Mouse (Mus musculus): Measurements from ENCODE around the gene Pemt. TPM values are rescaled to one million over a fixed set of nuclear protein-coding genes. Genes with fewer than 3 reads are reported as not detected.

The Pemt gene
- polyA plus RNA-seq, 1 experiment from 2014 or later, result 6.1 TPM

GRCm38 (mm10) chr11:59971691-59972090 lies 74.6 kb downstream of the Pemt start:
- H3K4me3 ChIP-seq (ENCODE audit: low read depth, low read length), result no peak overlapping the region
- DNase-seq (ENCODE audit: low spot score) (no peak), ATAC-seq (ENCODE audit: insufficient number of reproducible peaks, low FRiP score, low TSS enrichment, low read depth) (no peak)
- 74% methylated on average over 2 of the region's 2 CpGs for WGBS
- H3K4me2 ChIP-seq (ENCODE audit: low read depth, severe bottlenecking), result no peak overlapping the region
- H3K4me1 ChIP-seq (ENCODE audit: control insufficient read depth, insufficient read depth, low read length), result no peaks in the 10 kb centered on the region
- no peak overlapping the region for H3K27ac ChIP-seq (replicated peaks; ENCODE audit: low read depth, low read length)
- no peak overlapping the region for H3K9ac ChIP-seq (ENCODE audit: low read length)
- no peaks in the 10 kb centered on the region for H3K36me3 ChIP-seq (ENCODE audit: control insufficient read depth, insufficient read depth, low read length)
- H3K27me3 ChIP-seq (ENCODE audit: control insufficient read depth, insufficient read depth, low read length), result no peaks in the 10 kb centered on the region
- no peaks in the 10 kb centered on the region for H3K9me3 ChIP-seq (ENCODE audit: control insufficient read depth, low read length)

GRCm38 (mm10) chr11:59970780-59971179 lies 75.5 kb downstream of the Pemt start:
- H3K27ac ChIP-seq (replicated peaks; ENCODE audit: low read depth, low read length), result no peak overlapping the region
- H3K4me2 ChIP-seq (ENCODE audit: low read depth, severe bottlenecking), result no peak overlapping the region
- ATAC-seq (ENCODE audit: insufficient number of reproducible peaks, low FRiP score, low TSS enrichment, low read depth) (no peak), DNase-seq (ENCODE audit: low spot score) (no peak)
- no peaks in the 10 kb centered on the region for H3K36me3 ChIP-seq (ENCODE audit: control insufficient read depth, insufficient read depth, low read length)
- no peak overlapping the region for H3K9ac ChIP-seq (ENCODE audit: low read length)
- 81% methylated on average over 5 of the region's 5 CpGs for WGBS
- H3K4me1 ChIP-seq (ENCODE audit: control insufficient read depth, insufficient read depth, low read length), result no peaks in the 10 kb centered on the region
- H3K4me3 ChIP-seq (ENCODE audit: low read depth, low read length), result no peak overlapping the region
- H3K27me3 ChIP-seq (ENCODE audit: control insufficient read depth, insufficient read depth, low read length), result no peaks in the 10 kb centered on the region
- no peaks in the 10 kb centered on the region for H3K9me3 ChIP-seq (ENCODE audit: control insufficient read depth, low read length)

GRCm38 (mm10) chr11:59967765-59968164 lies 78.5 kb downstream of the Pemt start:
- ATAC-seq (ENCODE audit: insufficient number of reproducible peaks, low FRiP score, low TSS enrichment, low read depth) (no peak), DNase-seq (ENCODE audit: low spot score) (no peak)
- H3K27me3 ChIP-seq (ENCODE audit: control insufficient read depth, insufficient read depth, low read length), result peaks cover 17% of the 10 kb centered on the region
- peaks cover 12% of the 10 kb centered on the region for H3K4me1 ChIP-seq (ENCODE audit: control insufficient read depth, insufficient read depth, low read length)
- no peak overlapping the region for H3K27ac ChIP-seq (replicated peaks; ENCODE audit: low read depth, low read length)
- WGBS, result 84% methylated on average over 1 of the region's 1 CpGs
- H3K9ac ChIP-seq (ENCODE audit: low read length), result no peak overlapping the region
- no peaks in the 10 kb centered on the region for H3K9me3 ChIP-seq (ENCODE audit: control insufficient read depth, low read length)
- no peak overlapping the region for H3K4me3 ChIP-seq (ENCODE audit: low read depth, low read length)
- H3K4me2 ChIP-seq (ENCODE audit: low read depth, severe bottlenecking), result no peak overlapping the region
- no peaks in the 10 kb centered on the region for H3K36me3 ChIP-seq (ENCODE audit: control insufficient read depth, insufficient read depth, low read length)

GRCm38 (mm10) chr11:59966102-59966483 lies 80.2 kb downstream of the Pemt start:
- H3K4me2 ChIP-seq (ENCODE audit: low read depth, severe bottlenecking), result no peak overlapping the region
- ATAC-seq (ENCODE audit: insufficient number of reproducible peaks, low FRiP score, low TSS enrichment, low read depth) (no peak), DNase-seq (ENCODE audit: low spot score) (no peak)
- no peak overlapping the region for H3K4me3 ChIP-seq (ENCODE audit: low read depth, low read length)
- H3K9me3 ChIP-seq (ENCODE audit: control insufficient read depth, low read length), result no peaks in the 10 kb centered on the region
- H3K9ac ChIP-seq (ENCODE audit: low read length), result no peak overlapping the region
- H3K36me3 ChIP-seq (ENCODE audit: control insufficient read depth, insufficient read depth, low read length), result 0 out of 2 replicates have a peak, but pooled peaks cover 3% of the 10 kb centered on the region
- H3K27me3 ChIP-seq (ENCODE audit: control insufficient read depth, insufficient read depth, low read length), result peaks cover 19% of the 10 kb centered on the region
- H3K27ac ChIP-seq (replicated peaks; ENCODE audit: low read depth, low read length), result no peak overlapping the region
- H3K4me1 ChIP-seq (ENCODE audit: control insufficient read depth, insufficient read depth, low read length), result peaks cover 12% of the 10 kb centered on the region
- 79% methylated on average over 4 of the region's 4 CpGs for WGBS

GRCm38 (mm10) chr11:59965227-59966101 lies 80.8 kb downstream of the Pemt start:
- Histone ChIP-seq H3K4me1 (ENCODE audit: control insufficient read depth, insufficient read depth, low read length) (peaks cover 15% of the 10 kb centered on the region), H3K27me3 (ENCODE audit: control insufficient read depth, insufficient read depth, low read length) (peaks cover 19% of the 10 kb centered on the region), H3K36me3 (ENCODE audit: control insufficient read depth, insufficient read depth, low read length) (0 out of 2 replicates have a peak, but pooled peaks cover 3% of the 10 kb centered on the region), H3K9me3 (ENCODE audit: control insufficient read depth, low read length) (no peaks in the 10 kb centered on the region), H3K4me2 (ENCODE audit: low read depth, severe bottlenecking) (peak overlapping the region; percentile 92), H3K4me3 (ENCODE audit: low read depth, low read length) (peak overlapping the region; percentile 41), H3K9ac (ENCODE audit: low read length) (no peak overlapping the region), H3K27ac (replicated peaks; ENCODE audit: low read depth, low read length) (no peak overlapping the region)
- WGBS, result 32% methylated on average over 25 of the region's 25 CpGs
- peak; percentile 38; the same call in 1 of the 2 replicates for ATAC-seq (ENCODE audit: insufficient number of reproducible peaks, low FRiP score, low TSS enrichment, low read depth)
- peak; percentile 91 for DNase-seq (ENCODE audit: low spot score)

GRCm38 (mm10) chr11:59964818-59965217 lies 81.5 kb downstream of the Pemt start, which contains the start of gene Rasd1:
Gene Rasd1, minus strand, starts transcription at chr11:59964944.
- Histone ChIP-seq H3K27me3 (ENCODE audit: control insufficient read depth, insufficient read depth, low read length) (peaks cover 19% of the 10 kb centered on the region), H3K4me3 (ENCODE audit: low read depth, low read length) (peak within 1 kb of the TSS; percentile 41), H3K27ac (replicated peaks; ENCODE audit: low read depth, low read length) (no peak within 1 kb of the TSS), H3K9me3 (ENCODE audit: control insufficient read depth, low read length) (no peaks in the 10 kb centered on the region), H3K36me3 (ENCODE audit: control insufficient read depth, insufficient read depth, low read length) (0 out of 2 replicates have a peak, but pooled peaks cover 3% of the 10 kb centered on the region), H3K9ac (ENCODE audit: low read length) (peak within 1 kb of the TSS; percentile 47), H3K4me2 (ENCODE audit: low read depth, severe bottlenecking) (peak within 1 kb of the TSS; percentile 92), H3K4me1 (ENCODE audit: control insufficient read depth, insufficient read depth, low read length) (peaks cover 16% of the 10 kb centered on the region)
- DNase-seq (ENCODE audit: low spot score) (peak; percentile 83), ATAC-seq (ENCODE audit: insufficient number of reproducible peaks, low FRiP score, low TSS enrichment, low read depth) (peak; percentile 75)
- WGBS, result under 1% methylated on average over 28 of the region's 28 CpGs

GRCm38 (mm10) chr11:59964163-59964758 lies 82.0 kb downstream of the Pemt start:
- H3K4me3 ChIP-seq (ENCODE audit: low read depth, low read length), result peak overlapping the region; percentile 41
- ATAC-seq (ENCODE audit: insufficient number of reproducible peaks, low FRiP score, low TSS enrichment, low read depth) (no peak), DNase-seq (ENCODE audit: low spot score) (peak; percentile 60)
- peak overlapping the region; percentile 47 for H3K9ac ChIP-seq (ENCODE audit: low read length)
- no peaks in the 10 kb centered on the region for H3K9me3 ChIP-seq (ENCODE audit: control insufficient read depth, low read length)
- no peak overlapping the region for H3K27ac ChIP-seq (replicated peaks; ENCODE audit: low read depth, low read length)
- peaks cover 16% of the 10 kb centered on the region for H3K4me1 ChIP-seq (ENCODE audit: control insufficient read depth, insufficient read depth, low read length)
- peaks cover 19% of the 10 kb centered on the region for H3K27me3 ChIP-seq (ENCODE audit: control insufficient read depth, insufficient read depth, low read length)
- H3K36me3 ChIP-seq (ENCODE audit: control insufficient read depth, insufficient read depth, low read length), result 0 out of 2 replicates have a peak, but pooled peaks cover 3% of the 10 kb centered on the region
- peak overlapping the region; percentile 92 for H3K4me2 ChIP-seq (ENCODE audit: low read depth, severe bottlenecking)
- WGBS, result 3% methylated on average over 33 of the region's 33 CpGs

- H3K4me3 ChIP-seq (ENCODE audit: low read depth, low read length), result peak overlapping the region; percentile 41
- H3K9ac ChIP-seq (ENCODE audit: low read length), result peak overlapping the region; percentile 47
- no peak for ATAC-seq (ENCODE audit: insufficient number of reproducible peaks, low FRiP score, low TSS enrichment, low read depth)
- peaks cover 16% of the 10 kb centered on the region for H3K4me1 ChIP-seq (ENCODE audit: control insufficient read depth, insufficient read depth, low read length)
- no peaks in the 10 kb centered on the region for H3K9me3 ChIP-seq (ENCODE audit: control insufficient read depth, low read length)
- peak overlapping the region; percentile 92 for H3K4me2 ChIP-seq (ENCODE audit: low read depth, severe bottlenecking)
- H3K36me3 ChIP-seq (ENCODE audit: control insufficient read depth, insufficient read depth, low read length), result 0 out of 2 replicates have a peak, but pooled peaks cover 3% of the 10 kb centered on the region
- DNase-seq (ENCODE audit: low spot score), result peak; percentile 62
- no peak overlapping the region for H3K27ac ChIP-seq (replicated peaks; ENCODE audit: low read depth, low read length)
- WGBS, result 9% methylated on average over 34 of the region's 34 CpGs
- H3K27me3 ChIP-seq (ENCODE audit: control insufficient read depth, insufficient read depth, low read length), result peaks cover 19% of the 10 kb centered on the region
These were observed 82.7 kb downstream of the Pemt start for GRCm38 (mm10) chr11:59963364-59964162.
